Mouse (Mus musculus) ES-E14 (cell line): ENCODE results near the gene Cdca7l. TPM values are rescaled to one million over a fixed set of nuclear protein-coding genes. Genes with fewer than 3 reads are reported as not detected.
"Not testable (repeated sequence)": the region's sequence is repeated elsewhere in the genome, so short reads cannot be mapped to it uniquely, and the experiment has no call there.

Source experiments
- DNase-seq: peaks from one replicate; pipeline ENCODE4 v3.0.0-alpha.2; 2013; ENCODE audit warnings: low read depth, low spot score
- H3K27ac ChIP-seq: 2 replicates; pipeline ENCODE4 v1.5.1; 2012; ENCODE audit warnings: low read depth, mild to moderate bottlenecking, low read length, moderate library complexity, mixed read lengths; ENCODE audit not compliant: poor library complexity, insufficient read depth, severe bottlenecking
- H3K36me3 ChIP-seq: 2 replicates; pipeline ENCODE4 v1.6.1; 2012; ENCODE audit warnings: mild to moderate bottlenecking, low read length, moderate library complexity, mixed read lengths; ENCODE audit not compliant: control insufficient read depth, poor library complexity, insufficient read depth, severe bottlenecking
- H3K4me1 ChIP-seq, 2 experiments: fragments of 150-350 bp in 1 of 2; sonication (generic) in 1 of 2; 2 replicates each; pipeline ENCODE4 v1.6.1; 2012; ENCODE audit warnings: low read length in 2 of 2, mild to moderate bottlenecking in 1 of 2, mixed read lengths in 1 of 2; ENCODE audit not compliant: control insufficient read depth in 2 of 2, insufficient read depth in 2 of 2, poor library complexity in 1 of 2
- H3K4me3 ChIP-seq, 2 experiments: fragments of 150-350 bp in 1 of 2; sonication (generic) in 1 of 2; 2 replicates each; pipeline ENCODE4 v1.5.1; 2012; ENCODE audit warnings: low read length in 2 of 2, low read depth in 1 of 2, mild to moderate bottlenecking in 1 of 2, mixed read lengths in 1 of 2; ENCODE audit not compliant: insufficient read depth in 1 of 2, poor library complexity in 1 of 2, severe bottlenecking in 1 of 2
- H3K9ac ChIP-seq: 2 replicates; pipeline ENCODE4 v1.6.1; 2012; ENCODE audit warnings: low read depth, mild to moderate bottlenecking, low read length, mixed read lengths; ENCODE audit not compliant: poor library complexity, insufficient read depth, severe bottlenecking
- H3K9me3 ChIP-seq: fragments of 150-350 bp; sonication (generic); 2 replicates; pipeline ENCODE4 v1.6.1; 2012; ENCODE audit warnings: low read depth, mild to moderate bottlenecking, low read length; ENCODE audit not compliant: control insufficient read depth, insufficient read depth
- CHD2 ChIP-seq: IDR thresholded peaks from 2 replicates; pipeline ENCODE4 v1.6.1; 2014; ENCODE audit warnings: mild to moderate bottlenecking, low read depth, low read length, inconsistent platforms
- HCFC1 ChIP-seq: IDR thresholded peaks from 2 replicates; pipeline ENCODE4 v1.6.1; 2012; ENCODE audit warnings: low read length, inconsistent platforms, borderline replicate concordance; ENCODE audit not compliant: insufficient read depth
- MAFK ChIP-seq: IDR thresholded peaks from 2 replicates; pipeline ENCODE4 v1.6.1; 2014; ENCODE audit warnings: mild to moderate bottlenecking, low read depth, low read length, inconsistent platforms; ENCODE audit not compliant: insufficient read depth
- ZC3H11A ChIP-seq: IDR thresholded peaks from 2 replicates; pipeline ENCODE4 v1.6.1; 2012; ENCODE audit warnings: low read depth, mild to moderate bottlenecking, inconsistent platforms, low read length, borderline replicate concordance
- ZNF384 ChIP-seq: IDR thresholded peaks from 2 replicates; pipeline ENCODE4 v1.6.1; 2012; ENCODE audit warnings: low read depth, low read length, inconsistent platforms
- in situ Hi-C, 2 experiments: fragments of 600-800 bp; cut with MboI; formaldehyde crosslinking; loops; one replicate each; pipeline ENCODE4 v1.15.1; 2025; ENCODE audit warnings: low sequenced_read_pairs in 2 of 2, inconsistent platforms in 1 of 2; ENCODE audit not compliant: unreplicated experiment in 2 of 2
- total RNA-seq: library from RNA; depleted of rRNA; stranded (reverse); fragments of 300-350 nt; gene quantifications from 2 replicates; pipeline ENCODE4 v1.2.3, GENCODE M21; 2012

Cdca7l gene
- total RNA-seq, 1 experiment = 20.5 TPM

GRCm38 (mm10) chr12:117903671-117904070 lies 99.6 kb downstream of the Cdca7l start:
- H3K36me3 ChIP-seq = no peaks in the 10 kb centered on the region
- no peak for TF ChIP-seq CHD2
- TF ChIP-seq MAFK = no peak
- TF ChIP-seq ZC3H11A = no peak
- TF ChIP-seq ZNF384 = no peak
- TF ChIP-seq HCFC1 = no peak
- DNase-seq = no peak
- no peak overlapping the region for H3K4me3 ChIP-seq
- no peaks in the 10 kb centered on the region for H3K9me3 ChIP-seq
- H3K27ac ChIP-seq = no peak overlapping the region
- in situ Hi-C loops = no loop called here
- no peaks in the 10 kb centered on the region for H3K4me1 ChIP-seq
- H3K9ac ChIP-seq = no peak overlapping the region

- H3K9me3 ChIP-seq, H3K4me1 ChIP-seq, in situ Hi-C loops, H3K9ac ChIP-seq, H3K36me3 ChIP-seq, H3K4me3 ChIP-seq, DNase-seq, H3K27ac ChIP-seq: not testable (repeated sequence)
- peak; percentile 63; the same call in 1 of the 2 replicates for TF ChIP-seq ZNF384
Measured at GRCm38 (mm10) chr12:117905232-117905840, 101.2 kb downstream of the Cdca7l start.

GRCm38 (mm10) chr12:117911396-117911795 lies 107.3 kb downstream of the Cdca7l start:
- H3K9me3 ChIP-seq = no peaks in the 10 kb centered on the region
- H3K4me1 ChIP-seq = peaks cover 6 to 12% of the 10 kb centered on the region in 2 experiments; a peak in 2 of 4 replicates
- no peak overlapping the region for H3K9ac ChIP-seq
- no peak overlapping the region for H3K27ac ChIP-seq
- TF ChIP-seq HCFC1 (no peak), CHD2 (no peak), ZC3H11A (no peak), ZNF384 (no peak), MAFK (no peak)
- no peak for DNase-seq
- H3K4me3 ChIP-seq = no peak overlapping the region
- in situ Hi-C loops = no loop called here
- no peaks in the 10 kb centered on the region for H3K36me3 ChIP-seq

- no peak overlapping the region for H3K27ac ChIP-seq
Measured at GRCm38 (mm10) chr12:117914613-117915245, 110.6 kb downstream of the Cdca7l start.

More at GRCm38 (mm10) chr12:117914613-117915245, 110.6 kb downstream of the Cdca7l start:
- Histone ChIP-seq H3K9ac (no peak overlapping the region), H3K9me3 (no peaks in the 10 kb centered on the region), H3K4me1 (peaks cover 6 to 12% of the 10 kb centered on the region in 2 experiments; a peak in 2 of 4 replicates), H3K4me3 (no peak overlapping the region), H3K36me3 (no peaks in the 10 kb centered on the region)
- DNase-seq = no peak
- no peak for TF ChIP-seq ZC3H11A
- TF ChIP-seq MAFK = no peak
- TF ChIP-seq CHD2 = no peak
- TF ChIP-seq ZNF384 = no peak
- TF ChIP-seq HCFC1 = no peak
- in situ Hi-C loops = no loop called here
